Mouse (Mus musculus) erythroblast, embryonic 14.5 days (primary cell): ENCODE results near the gene Fgfbp3.

Source experiments
- GATA1 ChIP-seq: IDR thresholded peaks from 2 replicates; pipeline ENCODE4 v1.6.1; 2012; ENCODE audit warnings: low read length, inconsistent platforms, mixed read lengths
- TAL1 ChIP-seq: IDR thresholded peaks from 3 replicates; pipeline ENCODE4 v1.6.1; 2012; ENCODE audit warnings: low read length, inconsistent platforms, mixed read lengths

DNA sequence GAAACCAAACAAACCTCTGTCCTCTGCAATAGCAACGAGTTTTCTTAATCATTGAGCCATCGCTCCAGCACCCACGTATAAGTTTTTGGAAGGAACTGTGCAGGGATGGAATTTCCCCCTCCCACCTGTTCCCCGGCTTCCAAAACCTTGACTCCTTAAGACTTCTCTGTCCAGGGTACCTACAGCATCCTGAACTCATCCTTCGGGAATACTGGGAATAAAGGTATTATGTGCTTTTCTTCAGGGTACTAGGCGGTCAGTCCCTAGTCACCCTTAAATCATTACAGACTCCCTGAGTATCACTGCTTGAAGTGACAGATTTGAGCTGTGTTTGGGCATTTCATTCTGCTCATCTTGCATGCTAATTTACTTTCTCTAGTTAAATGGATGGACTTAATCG lies 16.0 kb downstream of the Fgfbp3 start:
- TF ChIP-seq GATA1 (no peak), TAL1 (no peak)
